Mouse (Mus musculus) spleen, embryonic (tissue): ENCODE measurements around the gene Mlf2.

ENCODE experiments used
- CTCF ChIA-PET: fragments of 350-600 bp; sonication (Branson Sonifier 250); formaldehyde crosslinking; loops from one replicate; lab custom pipeline; 2022; lab: Charles Lee

Gene Mlf2

GRCm38 (mm10) chr6:124930754-124931524, at the start of gene Mlf2:
Gene Mlf2 (plus strand): TSS chr6:124931386.
- CTCF ChIA-PET = interaction anchor here (0.9 to 1.9 kb wide), 3 partner anchors 13 to 34 kb away, joined by 3 to 8 read pairs (median 7); partner anchors contain the start of gene Cops7a

- CTCF ChIA-PET = no interaction called here
Measured at GRCm38 (mm10) chr6:124881821-124882220, 49.4 kb upstream of the Mlf2 start.

GRCm38 (mm10) chr6:124883351-124883750, 47.8 kb upstream of the Mlf2 start:
- CTCF ChIA-PET = no interaction called here

GRCm38 (mm10) chr6:124884714-124885500, 46.3 kb upstream of the Mlf2 start:
- CTCF ChIA-PET = no interaction called here

GRCm38 (mm10) chr6:124885956-124886381, 45.2 kb upstream of the Mlf2 start:
- CTCF ChIA-PET = interaction anchor here (1.1 kb wide), 1 partner anchor 9 kb away, joined by 3 read pairs; no protein-coding TSS in a partner anchor

GRCm38 (mm10) chr6:124887986-124888385, 43.2 kb upstream of the Mlf2 start, which contains the start of gene Cd4:
Gene Cd4 (minus strand): TSS chr6:124888221.
- CTCF ChIA-PET = interaction anchor here (0.6 to 0.7 kb wide), 2 partner anchors 30 to 183 kb away, joined by 3 read pairs; no protein-coding TSS in a partner anchor

- CTCF ChIA-PET = interaction anchor here (0.6 kb wide), 1 partner anchor 182 kb away, joined by 3 read pairs; no protein-coding TSS in a partner anchor
Measured at GRCm38 (mm10) chr6:124888555-124889125, 42.5 kb upstream of the Mlf2 start.

GRCm38 (mm10) chr6:124890997-124891396, 40.2 kb upstream of the Mlf2 start:
- CTCF ChIA-PET = no interaction called here

GRCm38 (mm10) chr6:124894113-124894512, 37.1 kb upstream of the Mlf2 start:
- CTCF ChIA-PET = interaction anchor here (0.5 to 1.3 kb wide), 3 partner anchors 11 to 53 kb away, joined by 3 to 5 read pairs (median 4); partner anchors contain the start of gene Gpr162

GRCm38 (mm10) chr6:124898359-124898758, 32.8 kb upstream of the Mlf2 start:
- CTCF ChIA-PET = no interaction called here

- CTCF ChIA-PET = interaction anchor here (0.5 to 0.7 kb wide), 3 partner anchors 36 to 335 kb away, joined by 3 to 7 read pairs (median 4); no protein-coding TSS in a partner anchor
Measured at GRCm38 (mm10) chr6:124900056-124900800, 31.0 kb upstream of the Mlf2 start.

GRCm38 (mm10) chr6:124900801-124901480, 30.2 kb upstream of the Mlf2 start:
- CTCF ChIA-PET = interaction anchor here (0.5 to 0.6 kb wide), 2 partner anchors 36 to 334 kb away, joined by 3 to 4 read pairs; no protein-coding TSS in a partner anchor

- CTCF ChIA-PET = interaction anchor here (1.0 to 2.1 kb wide), 2 partner anchors 9 to 31 kb away, joined by 3 to 10 read pairs; no protein-coding TSS in a partner anchor
Measured at GRCm38 (mm10) chr6:124901851-124902250, 29.3 kb upstream of the Mlf2 start.

- CTCF ChIA-PET = interaction anchor here (0.6 to 2.1 kb wide), 7 partner anchors 11 to 1519 kb away, joined by 3 to 10 read pairs (median 4); no protein-coding TSS in a partner anchor
Measured at GRCm38 (mm10) chr6:124903580-124904151, 27.5 kb upstream of the Mlf2 start.

- CTCF ChIA-PET = interaction anchor here (0.6 to 2.1 kb wide), 6 partner anchors 10 to 125 kb away, joined by 3 to 10 read pairs (median 3); no protein-coding TSS in a partner anchor
Measured at GRCm38 (mm10) chr6:124904161-124904981, 26.8 kb upstream of the Mlf2 start.

GRCm38 (mm10) chr6:124904991-124905860, 26.0 kb upstream of the Mlf2 start:
- CTCF ChIA-PET = interaction anchor here (1.2 to 1.3 kb wide), 3 partner anchors 10 to 12 kb away, joined by 3 to 4 read pairs (median 3); no protein-coding TSS in a partner anchor

- CTCF ChIA-PET = interaction anchor here (0.7 to 1.0 kb wide), 3 partner anchors 9 to 169 kb away, joined by 3 to 6 read pairs (median 3); no protein-coding TSS in a partner anchor
Measured at GRCm38 (mm10) chr6:124907767-124908166, 23.4 kb upstream of the Mlf2 start.
